Mouse (Mus musculus): Measurements from ENCODE around the gene Cbr1. TPM values are rescaled to one million over a fixed set of nuclear protein-coding genes. Genes with fewer than 3 reads are reported as not detected.

Cbr1 gene
- polyA plus RNA-seq, 1 experiment from 2014 or later: 134 TPM

DNA sequence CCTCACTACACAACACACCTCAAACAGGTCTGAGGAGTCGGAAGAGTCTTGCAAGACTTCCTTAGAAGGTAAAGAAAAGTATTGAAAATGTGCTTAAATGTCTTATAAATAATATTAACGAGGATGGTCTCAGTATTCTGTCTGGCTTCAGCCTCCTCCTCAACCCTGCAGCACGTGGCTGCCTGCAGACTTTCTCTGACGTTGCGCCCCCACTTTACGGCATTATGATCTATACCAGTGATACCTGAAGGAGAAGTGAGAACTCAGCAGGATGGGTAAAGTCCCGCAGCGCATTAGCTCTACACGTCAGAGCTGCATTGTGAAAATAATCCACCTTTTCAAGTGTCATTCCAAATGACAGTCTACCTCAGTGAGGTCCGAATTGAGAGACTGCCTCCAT lies 11.2 kb upstream of the Cbr1 start:
- Histone ChIP-seq H3K27me3 (ENCODE audit: control insufficient read depth, insufficient read depth, low read length) (no peaks in the 10 kb centered on the region), H3K27ac (no peak overlapping the region), H3K4me1 (replicated peaks; ENCODE audit: control insufficient read depth, insufficient read depth, low read length) (no peaks in the 10 kb centered on the region), H3K9ac (no peak overlapping the region), H3K4me3 (replicated peaks; ENCODE audit: low read length) (no peak overlapping the region), H3K36me3 (replicated peaks; ENCODE audit: control insufficient read depth, insufficient read depth) (peaks cover 49% of the 10 kb centered on the region), H3K9me3 (ENCODE audit: control insufficient read depth, low read length) (no peaks in the 10 kb centered on the region), H3K4me2 (replicated peaks) (no peak overlapping the region)
- ATAC-seq (ENCODE audit: low FRiP score) (no peak), DNase-seq (ENCODE audit: low spot score) (no peak)
- 95% methylated on average over 10 of the region's 10 CpGs for WGBS

DNA sequence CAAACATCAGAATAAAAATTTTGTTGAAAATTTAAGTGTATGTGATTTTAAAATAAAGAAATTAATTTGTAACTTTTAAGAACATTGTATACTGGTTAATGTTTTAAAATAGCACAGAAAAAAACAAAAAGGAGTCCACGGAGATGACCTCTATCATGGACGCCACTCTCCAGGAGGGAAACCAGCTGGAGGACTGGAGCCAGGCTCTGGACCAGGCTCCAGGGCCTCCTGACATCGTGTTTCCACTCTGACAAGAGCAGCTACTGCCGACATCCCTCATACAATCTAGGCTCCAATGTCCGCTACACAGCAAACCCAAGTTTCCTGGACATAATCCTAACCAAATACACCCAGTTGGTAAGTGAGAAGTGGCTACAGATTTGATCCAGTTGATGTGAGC lies 9.9 kb upstream of the Cbr1 start:
- Histone ChIP-seq H3K27ac (no peak overlapping the region), H3K36me3 (replicated peaks; ENCODE audit: control insufficient read depth, insufficient read depth) (peaks cover 35% of the 10 kb centered on the region), H3K4me3 (replicated peaks; ENCODE audit: low read length) (no peak overlapping the region), H3K4me2 (replicated peaks) (no peak overlapping the region), H3K9me3 (ENCODE audit: control insufficient read depth, low read length) (no peaks in the 10 kb centered on the region), H3K4me1 (replicated peaks; ENCODE audit: control insufficient read depth, insufficient read depth, low read length) (no peaks in the 10 kb centered on the region), H3K27me3 (ENCODE audit: control insufficient read depth, insufficient read depth, low read length) (no peaks in the 10 kb centered on the region), H3K9ac (no peak overlapping the region)
- 93% methylated on average over 5 of the region's 5 CpGs for WGBS
- ATAC-seq (ENCODE audit: low FRiP score) (no peak), DNase-seq (ENCODE audit: low spot score) (no peak)

DNA sequence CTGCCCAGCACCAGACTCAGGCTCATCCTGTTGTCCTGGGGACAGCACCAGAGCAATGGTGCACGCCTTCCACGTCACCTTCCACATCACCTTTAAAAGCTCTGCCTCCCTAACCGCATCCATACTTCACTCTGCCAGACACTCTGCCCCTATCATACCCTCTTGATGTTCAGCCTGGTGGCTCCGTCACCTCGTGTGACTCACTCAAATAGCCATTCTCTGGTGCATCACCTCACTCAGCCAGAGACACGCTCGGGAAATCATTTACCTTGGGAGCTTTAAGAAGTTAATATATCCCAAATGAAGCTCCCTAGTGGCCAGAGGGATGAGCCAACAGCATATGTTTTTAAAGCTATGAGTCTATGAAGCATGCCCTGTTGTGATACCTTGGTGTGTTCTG lies 8.8 kb upstream of the Cbr1 start:
- H3K36me3 ChIP-seq (replicated peaks; ENCODE audit: control insufficient read depth, insufficient read depth): peaks cover 27% of the 10 kb centered on the region
- 92% methylated on average over 7 of the region's 7 CpGs for WGBS
- no peaks in the 10 kb centered on the region for H3K27me3 ChIP-seq (ENCODE audit: control insufficient read depth, insufficient read depth, low read length)
- no peaks in the 10 kb centered on the region for H3K4me1 ChIP-seq (replicated peaks; ENCODE audit: control insufficient read depth, insufficient read depth, low read length)
- H3K9me3 ChIP-seq (ENCODE audit: control insufficient read depth, low read length): no peaks in the 10 kb centered on the region
- DNase-seq (ENCODE audit: low spot score): no peak
- no peak overlapping the region for H3K9ac ChIP-seq
- no peak overlapping the region for H3K4me2 ChIP-seq (replicated peaks)
- no peak overlapping the region for H3K27ac ChIP-seq
- no peak overlapping the region for H3K4me3 ChIP-seq (replicated peaks; ENCODE audit: low read length)
- ATAC-seq (ENCODE audit: low FRiP score): no peak

DNA sequence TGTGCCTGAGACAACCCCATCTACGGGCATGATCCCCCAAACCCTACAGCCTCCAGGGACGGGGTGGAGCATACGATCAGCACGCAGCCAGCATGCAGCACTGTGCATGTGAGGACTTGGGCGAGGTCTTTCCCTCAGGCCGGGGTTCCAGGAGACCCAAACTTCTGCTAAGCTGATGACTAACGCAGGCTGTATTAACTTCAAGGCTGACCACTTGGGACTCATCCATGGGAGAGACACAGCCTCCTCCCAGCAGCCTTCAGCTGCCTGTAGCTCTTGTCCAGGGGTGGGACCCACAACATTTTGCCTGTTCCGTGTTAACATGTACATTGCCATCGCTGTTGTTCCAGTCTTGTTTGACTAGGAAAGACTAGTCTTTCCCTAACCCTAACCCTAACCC lies 8.1 kb upstream of the Cbr1 start:
- H3K9ac ChIP-seq: no peak overlapping the region
- peaks cover 27% of the 10 kb centered on the region for H3K36me3 ChIP-seq (replicated peaks; ENCODE audit: control insufficient read depth, insufficient read depth)
- no peak overlapping the region for H3K27ac ChIP-seq
- ATAC-seq (ENCODE audit: low FRiP score): no peak
- WGBS: 96% methylated on average over 9 of the region's 9 CpGs
- H3K4me3 ChIP-seq (replicated peaks; ENCODE audit: low read length): no peak overlapping the region
- H3K4me2 ChIP-seq (replicated peaks): no peak overlapping the region
- no peaks in the 10 kb centered on the region for H3K4me1 ChIP-seq (replicated peaks; ENCODE audit: control insufficient read depth, insufficient read depth, low read length)
- DNase-seq (ENCODE audit: low spot score): no peak
- no peaks in the 10 kb centered on the region for H3K9me3 ChIP-seq (ENCODE audit: control insufficient read depth, low read length)
- no peaks in the 10 kb centered on the region for H3K27me3 ChIP-seq (ENCODE audit: control insufficient read depth, insufficient read depth, low read length)

DNA sequence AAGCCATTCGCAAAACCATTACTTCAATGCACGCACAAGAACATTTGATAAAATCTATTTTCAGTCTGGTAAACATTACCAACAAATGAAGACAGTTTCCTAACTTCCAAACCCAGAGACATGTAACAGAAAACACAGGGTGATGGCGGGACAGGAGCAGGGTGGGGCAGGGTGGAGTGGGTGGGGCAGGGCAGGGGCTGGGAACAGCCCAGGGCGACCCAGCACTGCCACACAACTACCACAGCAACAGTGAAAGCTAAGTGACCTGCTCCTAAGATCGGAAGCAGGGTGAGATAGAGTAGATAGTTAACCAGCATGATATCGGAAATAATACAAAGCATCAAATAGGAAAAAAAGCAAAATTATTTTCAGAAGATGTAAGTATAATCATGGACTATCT lies 6.2 kb upstream of the Cbr1 start:
- DNase-seq (ENCODE audit: low spot score) (no peak), ATAC-seq (ENCODE audit: low FRiP score) (no peak)
- H3K4me2 ChIP-seq (replicated peaks): no peak overlapping the region
- H3K4me1 ChIP-seq (replicated peaks; ENCODE audit: control insufficient read depth, insufficient read depth, low read length): peaks cover 2% of the 10 kb centered on the region; the same call in 1 of the 2 replicates
- WGBS: 95% methylated on average over 6 of the region's 6 CpGs
- no peak overlapping the region for H3K4me3 ChIP-seq (replicated peaks; ENCODE audit: low read length)
- no peak overlapping the region for H3K27ac ChIP-seq
- H3K36me3 ChIP-seq (replicated peaks; ENCODE audit: control insufficient read depth, insufficient read depth): peaks cover 20% of the 10 kb centered on the region
- H3K27me3 ChIP-seq (ENCODE audit: control insufficient read depth, insufficient read depth, low read length): no peaks in the 10 kb centered on the region
- H3K9ac ChIP-seq: no peak overlapping the region
- H3K9me3 ChIP-seq (ENCODE audit: control insufficient read depth, low read length): no peaks in the 10 kb centered on the region

DNA sequence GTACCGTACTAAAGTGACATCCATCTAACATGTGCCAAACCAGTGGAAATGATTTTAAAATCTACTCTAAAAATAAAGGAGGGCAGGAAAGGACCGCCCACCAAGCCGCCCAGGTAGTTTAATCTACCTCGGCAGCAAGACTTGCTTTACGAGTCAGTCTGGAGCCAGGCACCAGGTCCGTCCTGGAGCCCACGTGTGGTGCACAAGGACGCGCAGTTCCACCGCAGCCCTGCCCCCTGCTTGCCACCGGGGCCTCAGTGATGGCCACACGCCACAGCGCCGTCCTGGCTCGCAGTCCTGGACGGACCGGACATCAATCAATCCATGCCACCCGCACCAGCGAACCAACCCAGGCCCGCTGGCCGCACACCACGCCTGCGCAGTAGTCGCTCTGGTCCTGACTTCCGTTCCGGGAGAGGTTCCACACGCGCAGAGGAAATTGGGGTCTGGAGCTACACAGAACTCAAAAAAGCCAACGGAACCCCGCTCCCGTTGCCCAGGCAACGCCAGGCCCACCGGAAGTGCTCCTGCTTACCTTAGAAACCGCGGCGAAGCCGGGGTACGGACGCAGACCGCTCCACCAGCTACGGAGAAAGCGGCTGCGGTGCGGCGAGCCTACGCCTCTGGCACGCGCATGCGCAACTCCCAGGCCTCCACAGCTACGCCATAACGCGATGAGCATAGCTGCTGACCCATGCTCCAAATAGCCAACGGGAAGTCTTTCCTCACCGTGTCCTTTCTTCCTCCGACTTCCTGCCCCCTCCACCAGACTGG lies 2.0 kb upstream of the Cbr1 start, which contains the start of gene Setd4:
Gene Setd4 (minus strand): TSS at position 625 of the 774 bp plus-strand sequence.
- DNase-seq (ENCODE audit: low spot score) (peak; percentile 91), ATAC-seq (ENCODE audit: low FRiP score) (peak; percentile 91)
- Histone ChIP-seq H3K4me3 (replicated peaks; ENCODE audit: low read length) (peak within 1 kb of the TSS; percentile 63), H3K4me2 (replicated peaks) (peak within 1 kb of the TSS; percentile 82), H3K9ac (peak within 1 kb of the TSS; percentile 80), H3K27me3 (ENCODE audit: control insufficient read depth, insufficient read depth, low read length) (no peaks in the 10 kb centered on the region), H3K27ac (peak within 1 kb of the TSS; percentile 93), H3K9me3 (ENCODE audit: control insufficient read depth, low read length) (no peaks in the 10 kb centered on the region), H3K4me1 (replicated peaks; ENCODE audit: control insufficient read depth, insufficient read depth, low read length) (peaks cover 15% of the 10 kb centered on the region), H3K36me3 (replicated peaks; ENCODE audit: control insufficient read depth, insufficient read depth) (0 out of 2 replicates have a peak, but pooled peaks cover 2% of the 10 kb centered on the region)
- 1% methylated on average over 55 of the region's 55 CpGs for WGBS

DNA sequence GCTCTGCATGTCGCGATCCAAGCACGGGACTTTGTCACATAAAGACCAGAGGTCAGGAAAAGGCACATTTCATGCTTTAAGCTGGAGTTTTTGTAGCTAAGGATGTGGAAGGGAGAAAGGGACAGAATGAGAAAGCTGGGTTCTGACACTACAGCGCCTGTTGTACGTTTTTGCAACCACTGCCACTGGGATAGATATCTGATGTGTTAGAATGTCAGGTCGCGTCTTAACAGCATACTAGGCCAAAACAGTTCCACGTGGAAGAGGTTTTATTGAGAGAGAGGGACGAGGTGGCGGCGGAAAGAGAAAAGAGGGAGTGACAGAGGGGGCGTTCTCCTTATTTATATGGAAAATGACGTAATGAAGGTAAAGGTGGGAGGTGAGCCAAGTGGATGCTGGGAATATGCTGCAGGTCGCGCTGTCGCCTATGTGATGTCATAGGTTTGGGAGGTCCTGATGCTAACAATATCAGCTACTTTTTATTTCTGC lies 1.1 kb upstream of the Cbr1 start:
- no peak for ATAC-seq (ENCODE audit: low FRiP score)
- 2% methylated on average over 16 of the region's 16 CpGs for WGBS

DNA sequence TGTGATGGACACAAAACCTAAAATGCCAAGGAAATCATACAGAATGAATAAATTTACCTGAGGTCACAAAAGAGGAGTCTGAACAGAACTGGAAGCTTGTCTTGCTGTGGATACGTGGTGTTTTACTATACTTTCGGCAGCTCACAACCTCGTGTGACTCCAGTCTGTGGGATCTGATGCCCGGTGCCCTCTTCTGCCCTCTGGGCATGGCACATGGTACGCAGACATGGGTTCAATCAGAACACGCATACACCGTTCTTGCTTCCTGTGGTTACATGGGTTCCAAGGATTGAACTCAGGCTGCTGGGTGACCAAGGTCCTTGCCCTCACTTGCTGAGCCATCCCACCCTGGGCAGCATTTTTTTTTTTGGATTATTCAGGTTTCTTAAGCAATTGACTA lies 493 bp downstream of the Cbr1 start:
- WGBS: 88% methylated on average over 7 of the region's 7 CpGs

More for the DNA sequence above, 1.1 kb upstream of the Cbr1 start:
- no peaks in the 10 kb centered on the region for H3K27me3 ChIP-seq (ENCODE audit: control insufficient read depth, insufficient read depth, low read length)
- H3K4me1 ChIP-seq (replicated peaks; ENCODE audit: control insufficient read depth, insufficient read depth, low read length): peaks cover 23% of the 10 kb centered on the region
- H3K27ac ChIP-seq: peak overlapping the region; percentile 93
- no peaks in the 10 kb centered on the region for H3K9me3 ChIP-seq (ENCODE audit: control insufficient read depth, low read length)
- H3K9ac ChIP-seq: peak overlapping the region; percentile 80
- peaks cover 4% of the 10 kb centered on the region; the same call in 1 of the 2 replicates for H3K36me3 ChIP-seq (replicated peaks; ENCODE audit: control insufficient read depth, insufficient read depth)
- peak overlapping the region; percentile 63 for H3K4me3 ChIP-seq (replicated peaks; ENCODE audit: low read length)
- peak overlapping the region; percentile 82 for H3K4me2 ChIP-seq (replicated peaks)
- DNase-seq (ENCODE audit: low spot score): peak; percentile 80

DNA sequence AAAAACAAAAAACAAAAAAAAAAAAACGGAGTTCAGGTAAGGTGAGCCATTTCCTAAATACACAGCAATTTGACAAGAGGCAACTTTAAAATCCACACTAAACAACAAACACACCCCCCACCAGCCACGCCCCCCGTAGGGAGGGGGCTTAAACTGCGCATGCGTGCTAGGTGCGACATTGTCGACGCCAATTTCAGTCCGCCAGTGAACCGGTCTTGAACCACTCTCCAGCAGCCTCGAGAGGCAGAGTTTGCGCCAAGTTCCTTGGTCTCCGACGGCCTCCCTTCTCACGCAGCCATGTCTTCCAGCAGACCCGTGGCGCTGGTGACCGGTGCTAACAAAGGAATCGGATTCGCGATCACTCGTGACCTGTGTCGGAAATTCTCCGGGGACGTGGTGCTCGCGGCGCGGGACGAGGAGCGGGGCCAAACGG lies 2.0 kb downstream of the Cbr1 start:
- Histone ChIP-seq H3K4me1 (replicated peaks; ENCODE audit: control insufficient read depth, insufficient read depth, low read length) (peaks cover 23% of the 10 kb centered on the region), H3K27ac (peak overlapping the region; percentile 75), H3K27me3 (ENCODE audit: control insufficient read depth, insufficient read depth, low read length) (no peaks in the 10 kb centered on the region), H3K9ac (peak overlapping the region; percentile 71), H3K9me3 (ENCODE audit: control insufficient read depth, low read length) (no peaks in the 10 kb centered on the region), H3K4me3 (replicated peaks; ENCODE audit: low read length) (peak overlapping the region; percentile 55), H3K4me2 (replicated peaks) (peak overlapping the region; percentile 63), H3K36me3 (replicated peaks; ENCODE audit: control insufficient read depth, insufficient read depth) (peaks cover 26% of the 10 kb centered on the region)
- ATAC-seq (ENCODE audit: low FRiP score): peak; percentile 37
- DNase-seq (ENCODE audit: low spot score): peak; percentile 92
- WGBS: under 1% methylated on average over 32 of the region's 32 CpGs

More for the DNA sequence above, 493 bp downstream of the Cbr1 start:
- no peak overlapping the region for H3K27ac ChIP-seq
- H3K4me2 ChIP-seq (replicated peaks): no peak overlapping the region
- H3K4me1 ChIP-seq (replicated peaks; ENCODE audit: control insufficient read depth, insufficient read depth, low read length): peaks cover 23% of the 10 kb centered on the region
- ATAC-seq (ENCODE audit: low FRiP score) (no peak), DNase-seq (ENCODE audit: low spot score) (no peak)
- peaks cover 12% of the 10 kb centered on the region for H3K36me3 ChIP-seq (replicated peaks; ENCODE audit: control insufficient read depth, insufficient read depth)
- no peaks in the 10 kb centered on the region for H3K9me3 ChIP-seq (ENCODE audit: control insufficient read depth, low read length)
- no peaks in the 10 kb centered on the region for H3K27me3 ChIP-seq (ENCODE audit: control insufficient read depth, insufficient read depth, low read length)
- H3K4me3 ChIP-seq (replicated peaks; ENCODE audit: low read length): no peak overlapping the region
- H3K9ac ChIP-seq: no peak overlapping the region
